Mouse (Mus musculus) liver, adult 2 months (tissue): ENCODE measurements at regions not wholly inside any gene's neighbourhood (a gene's known extent, or its start where the extent isn't known, plus 50 kb on each side); places are given as distances from the start of the nearest gene placed in this dataset.

Experiments
- DNase-seq: peaks from one replicate; pipeline ENCODE4 v3.0.0-alpha.2; 2011; ENCODE audit warnings: low read depth, low spot score; ENCODE audit errors: extremely low read depth
- H3K27ac ChIP-seq: fragments of 200-500 bp; replicated peaks from 2 replicates; pipeline ENCODE4 v1.5.1; 2012; ENCODE audit warnings: low read depth, mild to moderate bottlenecking, control low read depth, inconsistent platforms, low read length; ENCODE audit not compliant: insufficient read depth
- H3K27me3 ChIP-seq: fragments of 200-500 bp; 2 replicates; pipeline ENCODE4 v1.6.1; 2012; ENCODE audit warnings: mild to moderate bottlenecking, moderate library complexity, low read length, inconsistent platforms; ENCODE audit not compliant: control insufficient read depth, insufficient read depth
- H3K36me3 ChIP-seq: fragments of 200-500 bp; 2 replicates; pipeline ENCODE4 v1.6.1; 2012; ENCODE audit warnings: low read length, inconsistent platforms; ENCODE audit not compliant: control insufficient read depth, insufficient read depth
- H3K4me1 ChIP-seq: fragments of 200-500 bp; 2 replicates; pipeline ENCODE4 v1.6.1; 2011; ENCODE audit warnings: low read length; ENCODE audit not compliant: control insufficient read depth, insufficient read depth
- H3K4me3 ChIP-seq: fragments of 200-500 bp; 2 replicates; pipeline ENCODE4 v1.5.1; 2011; ENCODE audit warnings: low read depth, mild to moderate bottlenecking, control low read depth, low read length, moderate library complexity; ENCODE audit not compliant: insufficient read depth
- H3K79me2 ChIP-seq: fragments of 200-500 bp; 2 replicates; pipeline ENCODE4 v1.6.1; 2012; ENCODE audit warnings: inconsistent platforms, mild to moderate bottlenecking, low read length, moderate library complexity; ENCODE audit not compliant: control insufficient read depth, insufficient read depth
- H3K9ac ChIP-seq: fragments of 200-500 bp; 2 replicates; pipeline ENCODE4 v1.6.1; 2012; ENCODE audit warnings: low read depth, mild to moderate bottlenecking, control low read depth, inconsistent platforms, low read length
- CTCF ChIP-seq: fragments of 200-500 bp; IDR thresholded peaks from 2 replicates; pipeline ENCODE4 v1.5.1; 2011; ENCODE audit warnings: low read depth, low read length, control low read depth
- POLR2A ChIP-seq: fragments of 200-500 bp; IDR thresholded peaks from 2 replicates; pipeline ENCODE4 v1.6.1; 2011; ENCODE audit warnings: low read length, control low read depth; ENCODE audit not compliant: insufficient read depth; ENCODE audit errors: extremely low read depth
- WGBS: fragments of 180-500 bp; shearing (Covaris S2); methylation state at CpG from one replicate; pipeline ENCODE4 v1.1.7; 2018; 5-methylcytosine and 5-hydroxymethylcytosine counted together

GRCm38 (mm10) chr1:149556381-149556780 is 404.7 kb downstream of the Pla2g4a start:
- no peak overlapping the region for H3K4me3 ChIP-seq

GRCm38 (mm10) chr1:149555355-149556007 is 405.6 kb downstream of the Pla2g4a start:
- H3K79me2 ChIP-seq = no peaks in the 10 kb centered on the region
- no peak overlapping the region for H3K4me3 ChIP-seq
- no peak for TF ChIP-seq CTCF
- no peak for TF ChIP-seq POLR2A
- no peak overlapping the region for H3K27ac ChIP-seq
- H3K4me1 ChIP-seq = no peaks in the 10 kb centered on the region
- no peaks in the 10 kb centered on the region for H3K27me3 ChIP-seq
- WGBS = 73% methylated on average over 6 of the region's 6 CpGs
- DNase-seq = no peak
- H3K9ac ChIP-seq = no peak overlapping the region
- H3K36me3 ChIP-seq = no peaks in the 10 kb centered on the region

More at GRCm38 (mm10) chr1:149556381-149556780, 404.7 kb downstream of the Pla2g4a start:
- H3K79me2 ChIP-seq = no peaks in the 10 kb centered on the region
- TF ChIP-seq POLR2A = no peak
- TF ChIP-seq CTCF = no peak
- no peaks in the 10 kb centered on the region for H3K27me3 ChIP-seq
- no peaks in the 10 kb centered on the region for H3K4me1 ChIP-seq
- DNase-seq = peak; percentile 19
- H3K27ac ChIP-seq = no peak overlapping the region
- H3K9ac ChIP-seq = no peak overlapping the region
- WGBS = 64% methylated on average over 8 of the region's 8 CpGs
- no peaks in the 10 kb centered on the region for H3K36me3 ChIP-seq

GRCm38 (mm10) chr1:149546076-149546475 is 415.0 kb downstream of the Pla2g4a start:
- Histone ChIP-seq H3K27ac (no peak overlapping the region), H3K9ac (no peak overlapping the region), H3K4me1 (no peaks in the 10 kb centered on the region), H3K4me3 (no peak overlapping the region), H3K36me3 (no peaks in the 10 kb centered on the region), H3K79me2 (no peaks in the 10 kb centered on the region), H3K27me3 (no peaks in the 10 kb centered on the region)
- no peak for TF ChIP-seq POLR2A
- TF ChIP-seq CTCF = no peak
- DNase-seq = no peak
- WGBS = 73% methylated on average over 3 of the region's 3 CpGs

- no peaks in the 10 kb centered on the region for H3K4me1 ChIP-seq
- no peak overlapping the region for H3K9ac ChIP-seq
- whole genome bisulfite sequencing = 55% methylated on average over 2 of the region's 2 CpGs
- H3K36me3 ChIP-seq = no peaks in the 10 kb centered on the region
- H3K4me3 ChIP-seq = no peak overlapping the region
- H3K79me2 ChIP-seq = no peaks in the 10 kb centered on the region
- TF ChIP-seq CTCF (no peak), POLR2A (no peak)
- H3K27me3 ChIP-seq = no peaks in the 10 kb centered on the region
- H3K27ac ChIP-seq = no peak overlapping the region
- DNase-seq = no peak
Observed at GRCm38 (mm10) chr1:149541386-149541785, 419.7 kb downstream of the Pla2g4a start.

GRCm38 (mm10) chr1:149533651-149534050 is 427.4 kb downstream of the Pla2g4a start:
- no peak for DNase-seq
- Histone ChIP-seq H3K27ac (no peak overlapping the region), H3K4me3 (no peak overlapping the region), H3K9ac (no peak overlapping the region), H3K79me2 (no peaks in the 10 kb centered on the region), H3K27me3 (no peaks in the 10 kb centered on the region), H3K36me3 (no peaks in the 10 kb centered on the region), H3K4me1 (no peaks in the 10 kb centered on the region)
- TF ChIP-seq POLR2A (no peak), CTCF (no peak)
- WGBS = 81% methylated on average over 3 of the region's 3 CpGs
